Mouse (Mus musculus) embryo, embryonic 10.5 days (tissue): Measurements from ENCODE around the gene Spatc1l.

Experiments
- DNase-seq: peaks from one replicate; pipeline ENCODE4 v3.0.0-alpha.2; 2015; ENCODE audit warnings: low spot score

Gene Spatc1l

DNA sequence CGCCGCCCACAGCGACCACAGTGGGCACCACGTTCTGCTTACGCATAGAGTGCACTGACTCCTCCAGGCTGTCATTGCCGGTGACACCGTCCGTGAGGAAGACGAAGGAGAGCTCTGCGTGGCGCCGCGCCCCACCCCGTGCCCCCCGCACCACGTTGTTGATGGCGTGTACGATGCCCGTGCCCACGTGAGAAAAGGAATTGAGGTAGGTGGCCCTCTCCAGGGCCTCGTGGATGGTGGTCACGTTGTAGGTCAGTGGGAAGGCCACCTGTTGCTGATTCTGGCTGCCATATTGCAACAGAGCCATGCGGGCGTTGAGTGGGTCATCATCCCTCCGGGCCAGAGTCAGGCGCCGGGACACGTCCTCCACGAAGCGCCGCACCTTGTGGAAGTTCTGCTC lies 34.3 kb downstream of the Spatc1l start:
- no peak for DNase-seq

DNA sequence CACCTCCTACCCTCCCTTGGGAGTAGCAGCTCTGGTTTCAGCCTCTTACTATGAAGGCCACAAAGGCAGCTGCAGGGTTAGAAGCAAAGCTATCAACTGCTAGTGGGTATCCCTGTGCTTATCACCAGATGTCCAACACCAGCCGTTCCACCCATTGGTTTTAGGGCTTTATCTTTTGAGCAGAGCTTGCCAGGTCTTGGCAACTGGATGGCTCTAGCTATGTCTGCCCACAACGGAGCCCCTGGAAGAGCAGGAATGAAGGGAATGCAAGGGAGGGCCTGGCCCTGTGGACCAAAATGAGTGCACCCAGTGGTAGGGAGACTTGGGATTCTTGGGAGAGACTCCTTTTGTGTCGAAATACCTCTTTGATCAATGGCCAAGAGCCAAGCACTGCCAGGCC lies 40.6 kb downstream of the Spatc1l start:
- DNase-seq: no peak

DNA sequence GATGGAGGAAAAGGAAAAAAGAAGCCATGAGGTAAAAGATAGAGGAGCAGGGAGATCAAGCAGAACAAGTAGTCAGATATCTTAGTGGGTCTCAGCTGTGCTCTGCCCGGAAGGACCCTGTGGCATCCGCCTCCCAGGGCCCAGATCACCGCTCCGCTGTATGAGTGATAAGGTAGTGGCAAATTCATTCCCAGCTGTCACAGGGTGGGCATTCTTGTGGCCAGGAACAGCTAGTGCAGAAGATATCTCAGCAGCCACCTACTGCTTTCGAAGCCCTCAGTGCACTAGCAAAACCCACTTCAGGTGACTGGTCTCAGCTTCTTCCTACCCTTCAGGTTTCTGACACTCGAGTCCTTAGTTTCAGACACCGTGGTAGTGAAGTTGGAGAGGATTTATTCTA lies 50.4 kb downstream of the Spatc1l start:
- no peak for DNase-seq
